Mouse (Mus musculus) CH12.LX (cell line): ENCODE results near the gene Rnf44.

Experiments used
- BHLHE40 ChIP-seq: IDR thresholded peaks from 2 replicates; pipeline ENCODE4 v1.6.1; 2011; ENCODE audit warnings: mild to moderate bottlenecking, low read depth, low read length, improper control_type of control experiment
- CHD1 ChIP-seq: IDR thresholded peaks from 2 replicates; pipeline ENCODE4 v1.6.1; 2012; ENCODE audit warnings: low read depth, low read length, improper control_type of control experiment, inconsistent platforms
- CTCF ChIP-seq, 2 experiments: IDR thresholded peaks in 1 of 2; conservative IDR thresholded peaks in 1 of 2; 2 replicates each; pipeline ENCODE4 v1.5.1; 2011 to 2012; ENCODE audit warnings: low read depth in 2 of 2, low read length in 2 of 2, improper control_type of control experiment in 1 of 2, inconsistent platforms in 1 of 2, mild to moderate bottlenecking in 1 of 2, moderate library complexity in 1 of 2
- E2F4 ChIP-seq: IDR thresholded peaks from 2 replicates; pipeline ENCODE4 v1.6.1; 2011; ENCODE audit warnings: low read depth, low read length, improper control_type of control experiment; ENCODE audit not compliant: insufficient replicate concordance
- ELF1 ChIP-seq: IDR thresholded peaks from 2 replicates; pipeline ENCODE4 v1.6.1; 2014; ENCODE audit warnings: low read depth, mild to moderate bottlenecking, inconsistent platforms, low read length, improper control_type of control experiment
- EP300 ChIP-seq: IDR thresholded peaks from 2 replicates; pipeline ENCODE4 v1.6.1; 2011; ENCODE audit warnings: low read length, improper control_type of control experiment
- HCFC1 ChIP-seq: IDR thresholded peaks from 2 replicates; pipeline ENCODE4 v1.6.1; 2012; ENCODE audit warnings: low read depth, mild to moderate bottlenecking, inconsistent platforms, low read length, improper control_type of control experiment
- MXI1 ChIP-seq: IDR thresholded peaks from 2 replicates; pipeline ENCODE4 v1.6.1; 2011; ENCODE audit warnings: mild to moderate bottlenecking, low read depth, low read length, improper control_type of control experiment
- POLR2A ChIP-seq: IDR thresholded peaks from 2 replicates; pipeline ENCODE4 v1.6.1; 2011; ENCODE audit warnings: low read depth, mild to moderate bottlenecking, improper control_type of control experiment, low read length
- RCOR1 ChIP-seq: conservative IDR thresholded peaks from 2 replicates; pipeline ENCODE4 v1.6.1; 2012; ENCODE audit warnings: low read depth, mild to moderate bottlenecking, inconsistent platforms, low read length, improper control_type of control experiment
- TCF12 ChIP-seq: IDR thresholded peaks from 2 replicates; pipeline ENCODE4 v1.6.1; 2014; ENCODE audit warnings: low read depth, mild to moderate bottlenecking, inconsistent platforms, low read length, improper control_type of control experiment
- UBTF ChIP-seq: IDR thresholded peaks from 2 replicates; pipeline ENCODE4 v1.6.1; 2012; ENCODE audit warnings: low read depth, mild to moderate bottlenecking, inconsistent platforms, low read length, improper control_type of control experiment, moderate library complexity
- USF1 ChIP-seq: IDR thresholded peaks from 2 replicates; pipeline ENCODE4 v1.6.1; 2014; ENCODE audit warnings: low read depth, mild to moderate bottlenecking, inconsistent platforms, low read length, improper control_type of control experiment
- USF2 ChIP-seq: conservative IDR thresholded peaks from 2 replicates; pipeline ENCODE4 v1.6.1; 2011; ENCODE audit warnings: low read depth, low read length, improper control_type of control experiment

DNA sequence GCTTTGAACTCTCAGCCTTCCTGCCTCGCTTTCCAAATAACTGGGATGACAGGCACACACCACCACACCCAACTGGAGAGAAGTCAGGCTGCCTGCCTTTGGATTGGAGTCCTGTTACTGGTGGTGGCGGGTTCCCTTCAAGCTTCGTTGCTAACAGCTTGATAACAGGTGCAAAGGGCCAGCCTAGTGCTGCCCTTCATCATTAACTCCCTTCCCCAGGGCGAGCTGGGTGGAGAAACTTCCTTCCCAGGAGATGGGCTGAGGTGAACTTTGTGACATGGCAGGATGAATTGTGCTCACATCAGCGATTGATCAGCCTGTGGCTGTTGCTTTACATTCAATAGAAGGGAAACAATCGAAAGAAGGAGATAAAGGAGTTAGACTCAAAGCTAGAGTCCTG is 11.2 kb upstream of the Rnf44 start:
- TF ChIP-seq POLR2A = no peak
- no peak for TF ChIP-seq UBTF
- no peak for TF ChIP-seq RCOR1
- TF ChIP-seq CTCF (conservative IDR thresholded peaks at IDR 0.05 in 1 of 2, IDR thresholded peaks at IDR 0.05 in 1 of 2; ENCODE audit: low read depth in 2 of 2, low read length in 2 of 2) = no peak
- no peak for TF ChIP-seq TCF12
- TF ChIP-seq HCFC1 = no peak
- no peak for TF ChIP-seq BHLHE40
- TF ChIP-seq EP300 = no peak
- TF ChIP-seq MXI1 = no peak
- no peak for TF ChIP-seq E2F4
- TF ChIP-seq USF1 = no peak
- TF ChIP-seq CHD1 = no peak
- TF ChIP-seq USF2 = no peak
- TF ChIP-seq ELF1 = no peak
